Mouse (Mus musculus) frontal cortex, adult 2 months (tissue): ENCODE measurements around the gene Rab39b. TPM values are rescaled to one million over a fixed set of nuclear protein-coding genes. Genes with fewer than 3 reads are reported as not detected.
A peak's percentile ranks its signal among the peaks of the same experiment; 100 is the strongest.

Experiments
- DNase-seq, 2 experiments: peaks; one replicate each; pipeline ENCODE4 v3.0.0; 2022; ENCODE audit warnings: low spot score in 1 of 2; ENCODE audit errors: extremely low spot score in 1 of 2
- polyA plus RNA-seq: library from polyadenylated mRNA; depleted of rRNA; stranded (reverse); fragments of >200 nt; gene quantifications from 2 replicates; pipeline ENCODE4 v1.2.3, GENCODE M21; 2012; rRNA removed

Rab39b gene
- 18.5 and 22.0 TPM in 2 replicates for polyA plus RNA-seq

- peak; percentile 51 to 72 for DNase-seq
Measured at GRCm38 (mm10) chrX:75577582-75578324, at the start of gene Rab39b. Rab39b (minus strand) TSS chrX:75578231.

GRCm38 (mm10) chrX:75578539-75578938 is 508 bp upstream of the Rab39b start:
- no peak for DNase-seq

Other genes starting within 250 kb of the Rab39b start
- 27.1 and 31.0 TPM in 2 replicates for gene Fundc2, start 195.8 kb downstream of the Rab39b start, polyA plus RNA-seq
- 0.53 and 0.72 TPM in 2 replicates for gene F8, start 195.6 kb downstream of the Rab39b start, polyA plus RNA-seq
- 17.9 and 22.0 TPM in 2 replicates for gene Cmc4, start 161.6 kb downstream of the Rab39b start, polyA plus RNA-seq
- 7.6 and 7.7 TPM in 2 replicates for gene Mtcp1, start 161.6 kb downstream of the Rab39b start, polyA plus RNA-seq
- gene Brcc3, start 161.6 kb downstream of the Rab39b start, polyA plus RNA-seq = 18.0 and 26.3 TPM in 2 replicates
- 68.0 and 75.7 TPM in 2 replicates for gene Vbp1, start 63.9 kb downstream of the Rab39b start, polyA plus RNA-seq